Mouse (Mus musculus) embryonic facial prominence, embryonic 12.5 days (tissue): ENCODE measurements at regions not wholly inside any gene's neighbourhood (a gene's known extent, or its start where the extent isn't known, plus 50 kb on each side); places are given as distances from the start of the nearest gene placed in this dataset.

Experiments used
- ATAC-seq: fragments of 200-750 bp; cut with Nextera tagmentation; 2 replicates; pipeline ENCODE4 v1.8.0; 2017; ENCODE audit not compliant: insufficient number of reproducible peaks, insufficient read depth, low FRiP score, low TSS enrichment
- H3K27ac ChIP-seq: fragments of 300-500 bp; sonication (generic); 2 replicates; pipeline ENCODE4 v1.5.1; 2016; ENCODE audit warnings: mild to moderate bottlenecking
- H3K27me3 ChIP-seq: fragments of 300-500 bp; sonication (generic); 2 replicates; pipeline ENCODE4 v1.6.1; 2016; ENCODE audit warnings: mild to moderate bottlenecking, moderate library complexity
- H3K36me3 ChIP-seq: fragments of 300-500 bp; sonication (generic); 2 replicates; pipeline ENCODE4 v1.6.1; 2016; ENCODE audit warnings: mild to moderate bottlenecking
- H3K4me1 ChIP-seq: fragments of 300-500 bp; sonication (generic); 2 replicates; pipeline ENCODE4 v1.6.1; 2016
- H3K4me2 ChIP-seq: fragments of 300-500 bp; sonication (generic); replicated peaks from 2 replicates; pipeline ENCODE4 v1.6.1; 2016; ENCODE audit warnings: mild to moderate bottlenecking, moderate library complexity
- H3K4me3 ChIP-seq: fragments of 300-500 bp; sonication (generic); 2 replicates; pipeline ENCODE4 v1.5.1; 2016; ENCODE audit warnings: mild to moderate bottlenecking
- H3K9ac ChIP-seq: fragments of 300-500 bp; sonication (generic); 2 replicates; pipeline ENCODE4 v1.6.1; 2016; ENCODE audit warnings: mild to moderate bottlenecking, moderate library complexity
- H3K9me3 ChIP-seq: fragments of 300-500 bp; sonication (generic); 2 replicates; pipeline ENCODE4 v1.6.1; 2016; ENCODE audit warnings: mild to moderate bottlenecking, moderate library complexity
- WGBS: fragments of 180-500 bp; shearing (Covaris S2); methylation state at CpG from one replicate; pipeline ENCODE4 v1.1.7; 2016; 5-methylcytosine and 5-hydroxymethylcytosine counted together

DNA sequence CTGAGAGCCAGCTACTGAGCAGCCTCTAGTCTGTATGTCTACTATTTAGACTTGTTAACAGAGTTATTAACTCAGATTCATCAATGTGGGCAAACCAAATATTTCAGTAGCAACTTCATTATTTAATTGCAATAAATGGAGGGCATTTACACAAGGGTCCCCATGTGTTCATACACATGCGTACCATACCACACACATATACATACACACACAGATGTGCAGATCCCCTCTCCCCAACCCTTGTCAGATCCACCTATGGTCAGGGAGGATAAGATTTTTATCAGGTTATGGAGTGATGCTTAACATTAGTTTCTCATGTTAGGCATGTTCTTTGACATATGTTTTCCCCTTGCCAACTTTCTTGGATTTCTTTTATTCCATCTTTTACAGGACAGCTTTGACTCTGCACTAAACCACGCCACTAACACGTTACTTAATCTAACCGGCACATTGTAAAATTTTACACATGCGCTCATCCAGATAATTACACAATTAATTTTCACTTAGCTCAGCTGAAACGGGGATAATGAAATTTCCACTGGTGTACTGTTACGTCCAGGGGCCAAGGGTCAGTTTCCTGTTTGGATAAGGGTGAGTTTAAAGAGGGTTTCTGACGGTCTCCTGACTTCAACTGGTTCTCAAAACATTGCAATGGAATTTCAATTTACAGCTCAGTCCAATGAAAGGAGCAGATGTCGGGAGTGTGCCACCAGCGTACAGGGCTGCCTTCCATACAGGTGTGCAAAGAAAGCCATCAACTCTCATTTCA lies 188.3 kb upstream of the Cep162 start:
- ATAC-seq: no peak
- peaks cover 4% of the 10 kb centered on the region; the same call in 1 of the 2 replicates for H3K27me3 ChIP-seq
- no peak overlapping the region for H3K27ac ChIP-seq
- no peak overlapping the region for H3K4me3 ChIP-seq
- no peak overlapping the region for H3K4me2 ChIP-seq
- no peaks in the 10 kb centered on the region for H3K4me1 ChIP-seq
- no peak overlapping the region for H3K9ac ChIP-seq
- 17% methylated on average over 10 of the region's 10 CpGs for WGBS
- no peaks in the 10 kb centered on the region for H3K9me3 ChIP-seq
- H3K36me3 ChIP-seq: no peaks in the 10 kb centered on the region

DNA sequence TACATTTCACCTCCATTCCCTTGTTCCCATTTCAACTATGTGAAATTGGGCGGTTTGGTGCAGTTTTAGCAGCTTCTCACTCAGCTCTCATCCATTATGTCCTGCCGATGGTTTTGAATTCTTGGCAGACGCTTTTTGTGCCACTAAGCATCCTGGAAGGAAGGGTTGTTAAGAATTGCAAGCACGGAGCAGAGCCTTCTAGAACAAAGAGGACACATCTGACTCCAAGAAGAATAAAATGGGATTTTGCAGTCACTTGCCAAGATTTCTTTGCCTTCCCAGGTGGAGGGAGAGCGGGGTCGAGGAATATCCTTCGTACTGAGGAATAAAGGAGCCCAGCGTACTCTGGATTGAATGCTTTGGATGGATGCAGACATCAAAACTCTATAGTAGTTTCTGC lies 176.7 kb upstream of the Cep162 start:
- Histone ChIP-seq H3K36me3 (no peaks in the 10 kb centered on the region), H3K4me1 (no peaks in the 10 kb centered on the region), H3K9me3 (no peaks in the 10 kb centered on the region), H3K9ac (no peak overlapping the region), H3K27ac (no peak overlapping the region), H3K4me2 (no peak overlapping the region), H3K4me3 (no peak overlapping the region), H3K27me3 (no peaks in the 10 kb centered on the region)
- 75% methylated on average over 8 of the region's 8 CpGs for WGBS
- no peak for ATAC-seq

DNA sequence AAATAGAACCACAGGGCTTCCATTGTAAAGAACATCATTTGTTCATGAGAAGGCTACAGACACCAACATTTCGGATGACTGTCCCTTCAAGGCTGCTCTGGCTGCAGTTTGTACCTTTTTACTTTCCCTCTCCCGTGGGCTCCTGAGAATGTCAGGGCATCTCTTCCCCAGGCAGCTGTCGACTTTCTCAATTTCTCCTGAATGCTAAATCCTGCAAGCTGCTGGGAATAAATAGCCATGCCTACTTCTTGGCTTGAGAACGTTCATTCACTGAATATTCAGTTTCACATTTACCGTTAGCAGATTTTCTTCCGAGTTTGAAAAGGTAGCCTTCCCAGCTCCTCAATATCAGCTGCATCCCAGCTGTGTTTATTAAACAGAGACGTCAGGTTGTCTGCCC lies 176.2 kb upstream of the Cep162 start:
- ATAC-seq: no peak
- WGBS: 49% methylated on average over 7 of the region's 7 CpGs
- Histone ChIP-seq H3K4me2 (no peak overlapping the region), H3K9ac (no peak overlapping the region), H3K36me3 (no peaks in the 10 kb centered on the region), H3K27ac (no peak overlapping the region), H3K9me3 (no peaks in the 10 kb centered on the region), H3K4me3 (no peak overlapping the region), H3K4me1 (no peaks in the 10 kb centered on the region), H3K27me3 (0 out of 2 replicates have a peak, but pooled peaks cover 5% of the 10 kb centered on the region)

DNA sequence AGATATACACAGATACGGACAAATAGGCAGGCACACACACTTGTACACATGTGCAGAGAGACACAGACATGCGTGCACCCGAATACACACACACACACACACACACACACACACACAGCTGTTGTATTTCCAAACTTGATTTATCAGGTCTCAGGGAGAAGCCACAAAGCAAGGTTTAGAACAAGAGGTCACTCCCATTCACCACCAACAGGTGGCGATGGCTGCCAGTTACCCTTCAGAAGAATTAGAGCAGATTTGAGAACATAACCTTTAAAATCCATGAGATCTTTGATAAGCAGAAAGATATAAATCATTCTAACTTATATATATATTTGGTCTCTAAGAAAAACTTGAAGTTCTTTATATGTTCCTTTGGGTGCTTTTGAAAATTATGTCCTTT lies 169.9 kb upstream of the Cep162 start:
- peaks cover 17% of the 10 kb centered on the region; the same call in 1 of the 2 replicates for H3K27me3 ChIP-seq
- ATAC-seq: no peak
- 70% methylated on average over 4 of the region's 4 CpGs for WGBS
- H3K9ac ChIP-seq: no peak overlapping the region
- no peaks in the 10 kb centered on the region for H3K36me3 ChIP-seq
- no peak overlapping the region for H3K4me2 ChIP-seq
- peaks cover 7% of the 10 kb centered on the region; the same call in 1 of the 2 replicates for H3K4me1 ChIP-seq
- H3K27ac ChIP-seq: no peak overlapping the region
- no peaks in the 10 kb centered on the region for H3K9me3 ChIP-seq
- H3K4me3 ChIP-seq: no peak overlapping the region

DNA sequence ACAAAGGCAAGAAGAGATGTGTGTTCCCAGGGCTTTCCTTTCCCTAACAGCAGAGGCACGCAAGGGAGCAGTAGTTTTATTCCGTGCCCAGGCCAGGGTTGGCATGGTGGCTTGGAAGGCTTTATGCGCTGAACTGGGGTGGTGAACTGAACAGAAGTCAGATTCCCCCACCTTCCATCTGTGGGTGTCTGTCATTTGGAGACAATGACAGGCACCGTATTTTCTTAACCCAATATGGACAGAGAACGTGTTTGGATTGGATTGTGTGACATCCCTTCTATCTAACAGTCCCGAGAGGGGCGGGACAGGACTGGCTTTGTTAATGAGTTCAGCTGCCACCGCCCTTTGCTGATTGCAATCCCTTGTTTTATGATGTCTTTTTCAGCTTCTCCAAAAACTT lies 165.8 kb upstream of the Cep162 start:
- Histone ChIP-seq H3K9ac (no peak overlapping the region), H3K9me3 (no peaks in the 10 kb centered on the region), H3K4me3 (no peak overlapping the region), H3K27ac (no peak overlapping the region), H3K4me1 (peaks cover 7% of the 10 kb centered on the region; the same call in 1 of the 2 replicates), H3K36me3 (no peaks in the 10 kb centered on the region), H3K27me3 (peaks cover 9% of the 10 kb centered on the region; the same call in 1 of the 2 replicates), H3K4me2 (no peak overlapping the region)
- ATAC-seq: no peak
- WGBS: 49% methylated on average over 8 of the region's 8 CpGs

DNA sequence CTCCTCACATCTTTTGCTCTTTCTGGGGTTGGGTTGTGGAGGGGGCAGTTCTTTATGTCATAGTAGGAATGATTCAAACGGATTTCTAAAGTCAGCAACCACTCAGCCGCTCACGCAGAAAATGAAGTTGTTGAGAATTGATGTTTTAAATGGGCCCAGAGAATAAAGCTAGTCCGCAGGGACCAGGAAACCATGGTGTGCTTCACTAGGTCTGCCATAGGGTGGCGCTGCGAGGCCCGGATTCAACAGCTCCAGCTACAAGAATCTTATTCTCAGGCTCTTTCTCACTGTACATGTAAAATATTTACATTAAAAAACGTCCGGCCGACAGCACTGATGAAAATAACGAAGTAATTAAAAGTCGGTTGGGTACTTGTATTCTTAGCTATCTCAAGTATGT lies 164.0 kb upstream of the Cep162 start:
- H3K4me1 ChIP-seq: peaks cover 7% of the 10 kb centered on the region; the same call in 1 of the 2 replicates
- 8% methylated on average over 12 of the region's 12 CpGs for WGBS
- H3K36me3 ChIP-seq: no peaks in the 10 kb centered on the region
- no peak overlapping the region for H3K9ac ChIP-seq
- H3K4me2 ChIP-seq: no peak overlapping the region
- peaks cover 9% of the 10 kb centered on the region; the same call in 1 of the 2 replicates for H3K27me3 ChIP-seq
- H3K4me3 ChIP-seq: no peak overlapping the region
- H3K27ac ChIP-seq: no peak overlapping the region
- ATAC-seq: 0 out of 2 replicates have a peak, but pooled peaks have one; percentile 28
- H3K9me3 ChIP-seq: no peaks in the 10 kb centered on the region

DNA sequence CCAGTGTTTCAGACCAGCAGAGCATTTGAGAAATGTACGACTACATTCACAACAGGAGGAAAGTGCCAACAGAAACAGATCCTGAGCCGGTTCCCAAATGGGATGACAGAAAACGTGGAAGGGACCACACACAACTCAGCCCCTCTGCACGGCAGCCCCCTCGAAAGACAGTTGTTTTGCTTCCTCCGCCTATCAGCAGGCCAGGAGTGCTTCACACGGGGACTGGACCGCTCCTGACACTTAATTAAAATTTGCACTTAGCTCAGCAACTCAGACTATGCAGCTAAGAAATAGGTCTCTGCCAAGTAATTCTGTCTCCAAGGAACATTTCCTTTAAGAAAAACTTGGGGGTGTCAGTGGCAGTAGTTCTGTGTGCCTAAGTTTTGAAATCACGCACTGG lies 157.6 kb upstream of the Cep162 start:
- 0 out of 2 replicates have a peak, but pooled peaks cover 13% of the 10 kb centered on the region for H3K27me3 ChIP-seq
- no peak for ATAC-seq

DNA sequence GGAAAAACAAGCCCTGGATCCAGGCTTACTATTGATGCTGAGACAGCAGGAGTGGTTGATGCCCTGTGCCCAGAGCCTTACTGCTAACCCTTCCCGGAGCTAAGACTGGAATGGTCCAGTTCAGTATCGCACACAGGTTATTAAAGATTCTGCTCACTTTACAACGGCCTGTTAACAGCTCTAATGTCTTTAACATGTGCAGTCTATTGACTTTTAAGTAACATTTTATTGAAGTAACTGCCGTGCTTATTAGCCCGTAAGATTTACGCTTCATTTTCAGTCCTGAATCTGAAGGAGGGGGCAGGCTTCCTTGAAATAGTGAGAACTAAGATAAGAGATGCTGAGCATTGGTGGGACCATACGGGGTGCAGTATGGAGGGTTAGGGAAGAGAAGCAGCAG lies 155.7 kb upstream of the Cep162 start:
- WGBS: 80% methylated on average over 7 of the region's 7 CpGs
- H3K4me2 ChIP-seq: no peak overlapping the region
- no peaks in the 10 kb centered on the region for H3K36me3 ChIP-seq
- ATAC-seq: no peak
- H3K9me3 ChIP-seq: no peaks in the 10 kb centered on the region
- H3K4me3 ChIP-seq: no peak overlapping the region
- H3K27ac ChIP-seq: no peak overlapping the region
- H3K4me1 ChIP-seq: peaks cover 6% of the 10 kb centered on the region; the same call in 1 of the 2 replicates
- H3K9ac ChIP-seq: no peak overlapping the region
- H3K27me3 ChIP-seq: 0 out of 2 replicates have a peak, but pooled peaks cover 13% of the 10 kb centered on the region

More for the DNA sequence above, 157.6 kb upstream of the Cep162 start:
- Histone ChIP-seq H3K36me3 (no peaks in the 10 kb centered on the region), H3K4me1 (0 out of 2 replicates have a peak, but pooled peaks cover 6% of the 10 kb centered on the region), H3K4me2 (no peak overlapping the region), H3K27ac (no peak overlapping the region), H3K4me3 (no peak overlapping the region), H3K9ac (no peak overlapping the region), H3K9me3 (no peaks in the 10 kb centered on the region)
- 32% methylated on average over 9 of the region's 9 CpGs for WGBS

DNA sequence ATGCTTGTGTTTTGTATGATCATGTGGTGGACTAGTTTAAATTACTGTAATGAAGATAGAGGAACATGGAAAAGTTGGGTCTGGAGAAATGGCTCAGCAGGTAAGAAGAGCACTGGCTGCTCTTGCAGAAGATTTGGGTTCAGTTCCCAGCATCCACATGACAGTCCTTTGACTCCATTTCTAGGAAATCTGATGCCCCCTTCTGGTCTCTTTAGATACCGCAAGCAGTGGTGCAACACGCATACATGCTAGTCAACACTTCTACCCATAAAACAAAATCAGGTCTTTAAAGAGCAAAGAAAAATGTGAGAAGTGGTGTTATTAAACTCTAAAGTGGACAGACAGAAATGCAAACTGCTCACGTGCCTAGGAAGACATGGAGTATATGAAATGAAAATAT lies 154.4 kb upstream of the Cep162 start:
- H3K4me2 ChIP-seq: no peak overlapping the region
- H3K36me3 ChIP-seq: no peaks in the 10 kb centered on the region
- H3K27me3 ChIP-seq: 0 out of 2 replicates have a peak, but pooled peaks cover 13% of the 10 kb centered on the region
- H3K4me3 ChIP-seq: no peak overlapping the region
- WGBS: 91% methylated on average over 3 of the region's 3 CpGs
- H3K9me3 ChIP-seq: no peaks in the 10 kb centered on the region
- no peak for ATAC-seq
- H3K4me1 ChIP-seq: peaks cover 6% of the 10 kb centered on the region; the same call in 1 of the 2 replicates
- H3K27ac ChIP-seq: no peak overlapping the region
- no peak overlapping the region for H3K9ac ChIP-seq

DNA sequence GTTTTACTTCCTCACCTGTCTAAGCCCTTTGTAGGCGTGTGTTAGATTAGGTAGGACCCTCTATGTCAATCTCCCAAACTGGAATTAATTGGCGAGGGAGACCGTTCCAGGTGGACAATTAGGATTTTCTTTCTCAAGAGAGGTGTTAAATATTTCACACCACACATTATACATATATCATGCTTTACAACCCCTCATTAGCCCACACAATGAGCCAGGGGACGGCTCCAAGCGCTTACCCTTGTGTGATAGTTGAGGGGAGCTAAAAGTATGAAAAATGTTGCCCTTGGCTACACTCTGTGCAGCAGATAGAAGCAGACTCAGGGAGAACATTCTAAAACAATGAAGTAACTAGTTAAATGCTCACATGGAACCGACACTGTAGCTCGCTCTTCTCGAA lies 153.5 kb upstream of the Cep162 start:
- peaks cover 4% of the 10 kb centered on the region; the same call in 1 of the 2 replicates for H3K4me1 ChIP-seq
- no peak overlapping the region for H3K4me2 ChIP-seq
- H3K36me3 ChIP-seq: no peaks in the 10 kb centered on the region
- no peak overlapping the region for H3K9ac ChIP-seq
- H3K27ac ChIP-seq: no peak overlapping the region
- no peak for ATAC-seq
- WGBS: 85% methylated on average over 8 of the region's 8 CpGs
- H3K27me3 ChIP-seq: 0 out of 2 replicates have a peak, but pooled peaks cover 13% of the 10 kb centered on the region
- H3K4me3 ChIP-seq: no peak overlapping the region
- H3K9me3 ChIP-seq: no peaks in the 10 kb centered on the region

DNA sequence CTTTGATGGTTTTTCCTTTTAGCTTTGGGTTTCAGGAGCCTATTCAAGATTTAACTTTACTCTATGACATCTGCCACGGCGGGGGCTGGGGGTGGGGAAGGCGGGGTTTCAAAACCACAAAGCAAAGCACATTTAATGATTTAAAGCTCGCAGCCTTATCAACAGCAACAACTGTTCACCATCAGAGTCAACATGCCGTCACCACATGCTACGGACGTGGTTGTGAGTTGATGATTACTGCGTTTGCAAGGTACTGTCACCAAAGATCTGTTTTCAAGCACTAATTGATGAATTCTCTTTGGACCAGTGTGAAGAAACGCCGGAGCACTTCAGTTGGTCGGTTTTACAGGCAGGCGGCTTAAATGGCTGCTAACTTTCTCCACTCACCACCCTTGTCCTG lies 151.1 kb upstream of the Cep162 start:
- Histone ChIP-seq H3K27ac (no peak overlapping the region), H3K9ac (no peak overlapping the region), H3K4me3 (no peak overlapping the region), H3K9me3 (no peaks in the 10 kb centered on the region), H3K4me1 (peaks cover 2% of the 10 kb centered on the region; the same call in 1 of the 2 replicates), H3K36me3 (no peaks in the 10 kb centered on the region), H3K27me3 (0 out of 2 replicates have a peak, but pooled peaks cover 11% of the 10 kb centered on the region), H3K4me2 (no peak overlapping the region; the same call in 1 of the 2 replicates)
- 52% methylated on average over 12 of the region's 12 CpGs for WGBS
- no peak for ATAC-seq

DNA sequence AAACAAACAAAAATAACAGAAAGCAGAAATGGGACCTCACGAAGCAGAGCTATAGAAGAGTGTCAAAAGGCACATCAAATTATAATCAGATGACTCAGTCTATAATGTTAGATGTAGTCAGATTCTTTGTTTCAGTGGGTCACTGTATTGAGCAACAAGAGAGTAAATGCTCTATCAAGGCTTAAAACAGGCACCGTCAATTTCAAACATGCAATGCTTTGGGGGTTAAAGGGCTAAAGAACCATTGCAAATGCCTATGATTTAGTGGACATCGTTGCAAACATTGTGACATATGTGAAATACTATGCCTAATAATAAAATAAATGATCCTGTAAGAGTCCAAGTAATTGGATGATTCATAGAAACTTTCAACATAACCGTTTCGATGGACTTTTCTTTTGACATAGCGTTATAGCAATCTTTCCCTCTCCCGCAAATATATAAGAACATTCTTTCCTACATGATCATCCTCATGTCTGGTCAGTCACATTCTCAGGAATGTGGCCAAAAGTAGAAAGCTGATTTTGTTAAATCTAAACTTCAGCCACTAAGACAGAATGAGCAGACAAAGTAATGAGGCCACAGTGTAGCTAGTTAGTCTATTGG lies 149.9 kb upstream of the Cep162 start:
- Histone ChIP-seq H3K4me3 (no peak overlapping the region), H3K27ac (no peak overlapping the region), H3K4me1 (no peaks in the 10 kb centered on the region; the same call in 1 of the 2 replicates), H3K9ac (no peak overlapping the region), H3K36me3 (no peaks in the 10 kb centered on the region), H3K27me3 (no peaks in the 10 kb centered on the region), H3K4me2 (no peak overlapping the region), H3K9me3 (no peaks in the 10 kb centered on the region)
- 87% methylated on average over 7 of the region's 7 CpGs for WGBS
- no peak for ATAC-seq
